Mouse (Mus musculus) skeletal muscle tissue, adult 2 months (tissue): ENCODE results near the gene Pxdn.

Experiments used
- DNase-seq: peaks from one replicate; pipeline ENCODE4 v3.0.0-alpha.2; 2012; ENCODE audit warnings: low read depth, low spot score

Pxdn gene

GRCm38 (mm10) chr12:29952102-29952501 is 14.7 kb downstream of the Pxdn start:
- DNase-seq: peak; percentile 54

GRCm38 (mm10) chr12:29953999-29954398 is 16.6 kb downstream of the Pxdn start:
- no peak for DNase-seq

GRCm38 (mm10) chr12:29954464-29954863 is 17.1 kb downstream of the Pxdn start:
- DNase-seq: no peak

- no peak for DNase-seq
Observed at GRCm38 (mm10) chr12:29956969-29957368, 19.6 kb downstream of the Pxdn start.

- no peak for DNase-seq
Observed at GRCm38 (mm10) chr12:29958637-29959036, 21.2 kb downstream of the Pxdn start.

GRCm38 (mm10) chr12:29961041-29961440 is 23.6 kb downstream of the Pxdn start:
- no peak for DNase-seq

GRCm38 (mm10) chr12:29965016-29965415 is 27.6 kb downstream of the Pxdn start:
- no peak for DNase-seq

- no peak for DNase-seq
Observed at GRCm38 (mm10) chr12:29971795-29972464, 34.5 kb downstream of the Pxdn start.

- DNase-seq: no peak
Observed at GRCm38 (mm10) chr12:29972533-29972932, 35.1 kb downstream of the Pxdn start.

GRCm38 (mm10) chr12:29980076-29980475 is 42.7 kb downstream of the Pxdn start:
- peak; percentile 26 for DNase-seq

GRCm38 (mm10) chr12:29981722-29982293 is 44.4 kb downstream of the Pxdn start:
- no peak for DNase-seq

- DNase-seq: no peak
Observed at GRCm38 (mm10) chr12:29983190-29983589, 45.8 kb downstream of the Pxdn start.

- DNase-seq: no peak
Observed at GRCm38 (mm10) chr12:29985126-29985525, 47.7 kb downstream of the Pxdn start.

- no peak for DNase-seq
Observed at GRCm38 (mm10) chr12:29986241-29986640, 48.8 kb downstream of the Pxdn start.

- DNase-seq: no peak
Observed at GRCm38 (mm10) chr12:29998895-29999294, 61.5 kb downstream of the Pxdn start.

- DNase-seq: no peak
Observed at GRCm38 (mm10) chr12:30001951-30002350, 64.5 kb downstream of the Pxdn start.

- DNase-seq: peak; percentile 47
Observed at GRCm38 (mm10) chr12:30003680-30004364, 66.4 kb downstream of the Pxdn start.

GRCm38 (mm10) chr12:30004365-30004723 is 66.9 kb downstream of the Pxdn start:
- DNase-seq: no peak

- DNase-seq: no peak
Observed at GRCm38 (mm10) chr12:30006586-30006985, 69.2 kb downstream of the Pxdn start.

GRCm38 (mm10) chr12:30008741-30009140 is 71.3 kb downstream of the Pxdn start:
- DNase-seq: no peak

- no peak for DNase-seq
Observed at GRCm38 (mm10) chr12:30015501-30015900, 78.1 kb downstream of the Pxdn start.

- no peak for DNase-seq
Observed at GRCm38 (mm10) chr12:30017131-30017530, 79.7 kb downstream of the Pxdn start.

- DNase-seq: no peak
Observed at GRCm38 (mm10) chr12:30020447-30020846, 83.0 kb downstream of the Pxdn start.
